Mouse (Mus musculus) lung, postnatal 0 days (tissue): ENCODE measurements at regions not wholly inside any gene's neighbourhood (a gene's known extent, or its start where the extent isn't known, plus 50 kb on each side); places are given as distances from the start of the nearest gene placed in this dataset.

Source experiments
- ATAC-seq: fragments of 200-750 bp; cut with Nextera tagmentation; 2 replicates; pipeline ENCODE4 v1.8.0; 2017; ENCODE audit warnings: moderate library complexity
- DNase-seq: peaks from one replicate; pipeline ENCODE4 v3.0.0-alpha.2; 2016; ENCODE audit warnings: low spot score
- H3K27ac ChIP-seq: fragments of 300-500 bp; sonication (generic); 2 replicates; pipeline ENCODE4 v1.5.1; 2014; ENCODE audit warnings: antibody characterized with exemption, mild to moderate bottlenecking, low read length, mixed read lengths
- H3K27me3 ChIP-seq: fragments of 300-500 bp; sonication (generic); replicated peaks from 2 replicates; pipeline ENCODE4 v1.6.1; 2014; ENCODE audit warnings: low read length, mixed read lengths; ENCODE audit not compliant: insufficient read depth
- H3K36me3 ChIP-seq: fragments of 300-500 bp; sonication (generic); 2 replicates; pipeline ENCODE4 v1.6.1; 2014; ENCODE audit warnings: low read length, mixed read lengths; ENCODE audit not compliant: insufficient read depth
- H3K4me1 ChIP-seq: fragments of 300-500 bp; sonication (generic); 2 replicates; pipeline ENCODE4 v1.6.1; 2014; ENCODE audit warnings: antibody characterized with exemption, low read depth, low read length, mixed read lengths; ENCODE audit not compliant: insufficient read depth
- H3K4me2 ChIP-seq: fragments of 300-500 bp; sonication (generic); replicated peaks from 2 replicates; pipeline ENCODE4 v1.6.1; 2014; ENCODE audit warnings: low read depth, mild to moderate bottlenecking, low read length, moderate library complexity, mixed read lengths
- H3K4me3 ChIP-seq: fragments of 300-500 bp; sonication (generic); 2 replicates; pipeline ENCODE4 v1.5.1; 2014; ENCODE audit warnings: low read depth, low read length
- H3K9ac ChIP-seq: fragments of 300-500 bp; sonication (generic); replicated peaks from 2 replicates; pipeline ENCODE4 v1.6.1; 2014; ENCODE audit warnings: low read depth, mild to moderate bottlenecking
- H3K9me3 ChIP-seq: fragments of 300-500 bp; sonication (generic); 2 replicates; pipeline ENCODE4 v1.6.1; 2016; ENCODE audit warnings: low read length, mixed read lengths
- CTCF ChIP-seq: IDR thresholded peaks from 2 replicates; pipeline ENCODE4 v1.5.1; 2016; ENCODE audit warnings: antibody characterized with exemption, mild to moderate bottlenecking
- EP300 ChIP-seq: IDR thresholded peaks from 2 replicates; pipeline ENCODE4 v1.6.1; 2016; ENCODE audit warnings: antibody characterized with exemption, mild to moderate bottlenecking, control low read depth
- WGBS: fragments of 180-500 bp; shearing (Covaris S2); extraction: QIAGEN DNeasy Blood & Tissue Kit; methylation state at CpG from one replicate; pipeline ENCODE4 v1.1.7; 2014; 5-methylcytosine and 5-hydroxymethylcytosine counted together

DNA sequence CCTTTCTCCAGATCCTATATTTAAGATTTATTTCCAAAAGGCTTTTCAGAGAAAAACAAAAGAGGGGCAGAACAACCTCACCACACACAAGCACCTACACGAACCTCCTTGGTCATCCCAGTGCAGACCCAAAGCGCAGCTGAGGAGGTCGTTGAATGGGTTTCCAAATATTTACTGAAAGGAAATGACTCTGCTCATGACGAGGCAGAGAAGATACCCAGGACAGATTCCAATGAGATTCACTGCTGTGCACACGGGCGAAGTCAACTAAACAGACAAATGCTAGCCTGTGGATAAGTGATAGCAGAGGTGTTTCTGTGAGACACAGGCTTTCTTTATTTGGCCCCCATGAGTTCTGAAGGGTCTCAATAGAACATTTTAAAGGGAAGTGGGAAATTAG is 70.7 kb upstream of the Gm47985 start:
- Histone ChIP-seq H3K9me3 (no peaks in the 10 kb centered on the region), H3K36me3 (no peaks in the 10 kb centered on the region), H3K4me2 (no peak overlapping the region), H3K4me1 (no peaks in the 10 kb centered on the region), H3K27me3 (no peaks in the 10 kb centered on the region), H3K9ac (no peak overlapping the region), H3K4me3 (no peak overlapping the region), H3K27ac (no peak overlapping the region)
- TF ChIP-seq EP300 (peak; percentile 63), CTCF (no peak)
- WGBS = 16% methylated on average over 6 of the region's 6 CpGs
- ATAC-seq = peak; percentile 53; the same call in 1 of the 2 replicates
- peak; percentile 35 for DNase-seq

DNA sequence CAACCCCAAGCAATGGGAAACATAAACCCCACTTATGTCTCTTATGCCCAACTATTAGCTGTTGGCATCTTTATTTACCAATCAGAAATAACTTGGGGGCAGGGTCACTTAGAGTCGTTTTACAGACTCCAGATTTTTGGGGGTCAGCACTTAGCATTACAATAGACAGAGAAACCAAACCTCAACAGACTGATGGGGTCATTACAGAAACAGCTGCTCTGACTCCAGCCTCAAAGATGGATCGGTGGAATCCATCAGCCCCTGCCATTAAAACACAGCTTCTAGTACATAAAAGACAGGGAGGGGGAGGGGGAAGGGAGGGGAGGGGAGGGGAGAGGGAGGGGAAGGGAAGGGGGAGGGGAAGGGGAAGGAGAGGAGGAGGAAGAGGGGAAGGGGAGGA is 69.9 kb upstream of the Gm47985 start:
- Histone ChIP-seq H3K36me3 (no peaks in the 10 kb centered on the region), H3K27ac (no peak overlapping the region), H3K9ac (no peak overlapping the region), H3K9me3 (no peaks in the 10 kb centered on the region), H3K27me3 (no peaks in the 10 kb centered on the region), H3K4me2 (no peak overlapping the region), H3K4me3 (no peak overlapping the region), H3K4me1 (no peaks in the 10 kb centered on the region)
- TF ChIP-seq CTCF (no peak), EP300 (no peak)
- no peak for DNase-seq
- 31% methylated on average over 2 of the region's 2 CpGs for WGBS
- no peak for ATAC-seq

DNA sequence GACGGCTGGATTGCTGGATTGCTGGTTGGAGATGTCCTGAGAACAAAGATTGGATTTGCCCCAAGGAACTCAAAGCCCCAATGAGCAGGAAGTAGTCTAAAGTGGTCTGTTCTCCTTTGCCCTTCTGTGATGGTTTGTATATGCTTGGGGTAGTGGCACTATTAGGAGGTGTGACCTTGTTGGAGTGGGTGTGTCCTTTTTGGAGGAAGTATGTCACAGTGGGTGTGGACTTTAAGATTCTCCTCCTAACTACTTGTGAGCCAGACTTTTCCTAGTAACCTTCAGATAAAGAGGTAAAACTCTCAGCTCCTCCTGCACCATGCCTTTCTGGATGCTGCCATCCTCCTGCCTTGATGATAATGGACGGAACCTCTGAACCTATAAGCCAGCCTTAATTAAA is 69.1 kb upstream of the Gm47985 start:
- no peak overlapping the region for H3K9ac ChIP-seq
- H3K27ac ChIP-seq = no peak overlapping the region
- no peaks in the 10 kb centered on the region for H3K36me3 ChIP-seq
- TF ChIP-seq EP300 (0 out of 2 replicates have a peak, but pooled peaks have one; percentile 11), CTCF (no peak)
- no peak overlapping the region for H3K4me3 ChIP-seq
- H3K4me1 ChIP-seq = no peaks in the 10 kb centered on the region
- ATAC-seq = peak; percentile 37; the same call in 1 of the 2 replicates
- no peaks in the 10 kb centered on the region for H3K27me3 ChIP-seq
- H3K4me2 ChIP-seq = no peak overlapping the region
- H3K9me3 ChIP-seq = no peaks in the 10 kb centered on the region
- peak; percentile 39 for DNase-seq
- WGBS = 61% methylated on average over 2 of the region's 2 CpGs

DNA sequence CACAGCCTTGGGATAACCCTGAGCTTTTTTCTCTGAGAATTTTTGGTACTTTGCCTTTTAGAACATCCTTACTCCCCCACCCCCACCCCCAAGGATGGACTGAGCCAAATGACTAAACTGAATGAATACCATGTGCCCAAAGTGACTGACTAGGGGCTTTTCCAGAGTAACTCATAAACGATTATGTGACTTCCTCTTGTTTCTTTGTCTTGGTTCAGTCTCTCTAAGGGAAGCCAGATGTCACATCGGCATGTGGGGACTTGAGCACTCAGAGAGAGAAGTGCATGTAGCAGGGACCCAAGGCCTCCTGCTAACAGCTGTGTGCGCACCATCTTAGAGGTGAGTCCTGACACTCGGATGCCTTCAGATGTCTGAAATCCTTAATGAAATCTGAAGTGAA is 63.8 kb upstream of the Gm47985 start:
- ATAC-seq (no peak), DNase-seq (no peak)
- H3K9me3 ChIP-seq = no peaks in the 10 kb centered on the region
- H3K27ac ChIP-seq = no peak overlapping the region
- H3K4me2 ChIP-seq = no peak overlapping the region
- H3K27me3 ChIP-seq = no peaks in the 10 kb centered on the region
- H3K4me3 ChIP-seq = no peak overlapping the region
- no peaks in the 10 kb centered on the region for H3K4me1 ChIP-seq
- H3K9ac ChIP-seq = no peak overlapping the region
- WGBS = 56% methylated on average over 4 of the region's 4 CpGs
- no peaks in the 10 kb centered on the region for H3K36me3 ChIP-seq
- TF ChIP-seq CTCF = no peak
- TF ChIP-seq EP300 = no peak

DNA sequence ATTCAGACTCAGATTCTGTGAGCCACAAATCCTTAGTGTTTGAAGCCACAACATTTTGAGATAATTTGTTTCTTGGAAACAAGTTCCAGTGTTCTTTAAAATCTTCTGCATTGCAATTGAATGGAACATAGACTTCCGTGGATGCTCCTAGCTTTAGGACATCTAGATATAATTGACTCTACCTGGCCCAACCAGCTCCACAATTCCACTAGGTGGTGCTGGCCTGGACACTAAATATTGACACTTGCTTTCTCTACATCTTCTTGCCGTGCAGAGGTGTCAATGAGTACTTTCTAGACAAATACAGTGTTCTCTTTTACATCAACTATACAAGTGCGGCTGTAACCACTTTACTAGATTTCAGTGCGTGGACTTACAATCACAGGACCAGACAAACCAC is 63.4 kb upstream of the Gm47985 start:
- ATAC-seq = no peak
- no peak for TF ChIP-seq EP300
- peak; percentile 26; the same call in 1 of the 2 replicates for TF ChIP-seq CTCF
- Histone ChIP-seq H3K9me3 (no peaks in the 10 kb centered on the region), H3K27ac (no peak overlapping the region), H3K4me3 (no peak overlapping the region), H3K36me3 (no peaks in the 10 kb centered on the region), H3K27me3 (no peaks in the 10 kb centered on the region), H3K4me2 (no peak overlapping the region), H3K4me1 (no peaks in the 10 kb centered on the region), H3K9ac (no peak overlapping the region)
- no peak for DNase-seq
- 75% methylated on average over 4 of the region's 4 CpGs for WGBS

DNA sequence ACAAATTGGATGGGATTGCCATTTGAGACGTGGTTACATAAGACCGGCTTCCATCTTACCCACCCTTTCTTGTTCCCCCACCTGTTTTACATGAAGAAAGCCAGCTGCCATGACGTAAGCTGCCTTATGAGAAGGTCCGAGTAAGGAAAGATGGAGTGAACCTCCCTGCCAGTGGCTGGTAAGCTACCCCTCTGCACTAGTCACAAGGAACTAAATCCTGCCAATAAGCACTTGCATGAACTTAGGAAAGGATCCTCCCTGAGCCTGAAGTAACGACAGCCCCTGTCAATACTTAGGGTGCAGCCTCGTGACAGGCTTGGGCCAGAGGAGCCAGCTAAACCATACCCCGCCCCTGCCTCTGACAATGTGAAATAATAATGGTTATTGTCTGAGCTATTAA is 62.8 kb upstream of the Gm47985 start:
- Histone ChIP-seq H3K4me2 (no peak overlapping the region), H3K27me3 (no peaks in the 10 kb centered on the region), H3K4me1 (no peaks in the 10 kb centered on the region), H3K36me3 (no peaks in the 10 kb centered on the region), H3K4me3 (no peak overlapping the region), H3K9me3 (no peaks in the 10 kb centered on the region), H3K9ac (no peak overlapping the region), H3K27ac (no peak overlapping the region)
- DNase-seq (no peak), ATAC-seq (no peak)
- TF ChIP-seq EP300 (no peak), CTCF (no peak)
- WGBS = 74% methylated on average over 7 of the region's 7 CpGs

DNA sequence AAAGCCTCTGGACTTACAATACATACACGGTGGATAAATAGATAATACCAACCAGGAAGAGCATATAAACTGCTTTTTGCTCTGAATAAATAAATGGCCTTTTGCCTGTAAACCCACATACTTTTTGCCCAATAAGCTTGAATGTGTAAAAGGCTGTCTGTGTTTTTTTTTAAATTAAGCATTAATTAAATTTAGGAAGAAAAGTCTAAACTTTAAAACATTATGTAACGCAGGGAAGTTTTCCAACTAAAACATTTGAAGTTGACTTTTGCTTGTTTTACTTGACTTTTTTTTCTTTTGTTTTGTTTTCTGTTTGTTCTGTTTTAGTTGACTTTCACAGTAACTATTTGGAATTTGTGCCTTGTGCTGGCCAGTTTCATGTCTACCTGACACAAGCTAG is 60.7 kb upstream of the Gm47985 start:
- TF ChIP-seq CTCF = no peak
- TF ChIP-seq EP300 = no peak
- Histone ChIP-seq H3K4me1 (no peaks in the 10 kb centered on the region), H3K4me3 (no peak overlapping the region), H3K27me3 (no peaks in the 10 kb centered on the region), H3K9ac (no peak overlapping the region), H3K27ac (no peak overlapping the region), H3K9me3 (no peaks in the 10 kb centered on the region), H3K36me3 (no peaks in the 10 kb centered on the region), H3K4me2 (no peak overlapping the region)
- ATAC-seq = no peak
- DNase-seq = no peak
- 96% methylated on average over 2 of the region's 2 CpGs for WGBS
